Mouse (Mus musculus) CH12.LX (cell line): ENCODE results near the gene Exosc2. TPM values are rescaled to one million over a fixed set of nuclear protein-coding genes. Genes with fewer than 3 reads are reported as not detected.

Source experiments
- DNase-seq: peaks from one replicate; pipeline ENCODE4 v3.0.0-alpha.2; 2013; ENCODE audit errors: extremely low read depth
- H3K27ac ChIP-seq: 2 replicates; pipeline ENCODE4 v1.5.1; 2012; ENCODE audit warnings: low read depth, mild to moderate bottlenecking, control low read depth, moderate library complexity; ENCODE audit not compliant: insufficient read depth
- H3K27me3 ChIP-seq: replicated peaks from 2 replicates; pipeline ENCODE3; 2012; ENCODE audit warnings: inconsistent platforms
- H3K36me3 ChIP-seq, 2 experiments: replicated peaks in 1 of 2; 2 replicates each; pipeline versions ENCODE3 to v1.6.1; 2012; ENCODE audit warnings: inconsistent platforms in 1 of 2, low read length in 1 of 2, mild to moderate bottlenecking in 1 of 2, mixed read lengths in 1 of 2, moderate library complexity in 1 of 2; ENCODE audit not compliant: control insufficient read depth in 1 of 2, insufficient read depth in 1 of 2
- H3K4me1 ChIP-seq, 2 experiments: 2 replicates each; pipeline ENCODE4 v1.6.1; 2012; ENCODE audit warnings: inconsistent platforms in 1 of 2, moderate library complexity in 1 of 2; ENCODE audit not compliant: insufficient read depth in 2 of 2, control insufficient read depth in 1 of 2
- H3K4me2 ChIP-seq: 2 replicates; pipeline ENCODE4 v1.6.1; 2012; ENCODE audit warnings: low read depth, mild to moderate bottlenecking, control low read depth; ENCODE audit not compliant: poor library complexity, insufficient read depth, severe bottlenecking
- H3K4me3 ChIP-seq, 3 experiments: fragments of 150-350 bp in 1 of 3; sonication (generic) in 1 of 3; replicated peaks in 1 of 3; 2 replicates each; pipeline versions ENCODE3 to v1.5.1; 2011 to 2012; ENCODE audit warnings: low read depth in 2 of 3, low read length in 2 of 3, mild to moderate bottlenecking in 2 of 3, moderate library complexity in 2 of 3, control low read depth in 1 of 3, improper control_type of control experiment in 1 of 3, inconsistent platforms in 1 of 3, mixed read lengths in 1 of 3; ENCODE audit not compliant: poor library complexity in 1 of 3
- H3K79me2 ChIP-seq: replicated peaks from 2 replicates; pipeline ENCODE4 v1.6.1; 2012; ENCODE audit warnings: mild to moderate bottlenecking, moderate library complexity; ENCODE audit not compliant: control insufficient read depth, poor library complexity, insufficient read depth, severe bottlenecking; ENCODE audit errors: extremely low read depth
- H3K9ac ChIP-seq: 2 replicates; pipeline ENCODE4 v1.6.1; 2012; ENCODE audit warnings: low read depth, mild to moderate bottlenecking, control low read depth, moderate library complexity; ENCODE audit not compliant: insufficient read depth
- H3K9me3 ChIP-seq: replicated peaks from 2 replicates; pipeline ENCODE3; 2012; ENCODE audit warnings: low read length, inconsistent platforms, mixed read lengths
- BHLHE40 ChIP-seq: IDR thresholded peaks from 2 replicates; pipeline ENCODE4 v1.6.1; 2011; ENCODE audit warnings: mild to moderate bottlenecking, low read depth, low read length, improper control_type of control experiment
- CHD2 ChIP-seq: IDR thresholded peaks from 2 replicates; pipeline ENCODE4 v1.6.1; 2011; ENCODE audit warnings: low read length, improper control_type of control experiment
- CTCF ChIP-seq, 2 experiments: IDR thresholded peaks in 1 of 2; conservative IDR thresholded peaks in 1 of 2; 2 replicates each; pipeline ENCODE4 v1.5.1; 2011 to 2012; ENCODE audit warnings: low read depth in 2 of 2, low read length in 2 of 2, improper control_type of control experiment in 1 of 2, inconsistent platforms in 1 of 2, mild to moderate bottlenecking in 1 of 2, moderate library complexity in 1 of 2
- E2F4 ChIP-seq: IDR thresholded peaks from 2 replicates; pipeline ENCODE4 v1.6.1; 2011; ENCODE audit warnings: low read depth, low read length, improper control_type of control experiment; ENCODE audit not compliant: insufficient replicate concordance
- ELF1 ChIP-seq: IDR thresholded peaks from 2 replicates; pipeline ENCODE4 v1.6.1; 2014; ENCODE audit warnings: low read depth, mild to moderate bottlenecking, inconsistent platforms, low read length, improper control_type of control experiment
- EP300 ChIP-seq: IDR thresholded peaks from 2 replicates; pipeline ENCODE4 v1.6.1; 2011; ENCODE audit warnings: low read length, improper control_type of control experiment
- ETS1 ChIP-seq: conservative IDR thresholded peaks from 2 replicates; pipeline ENCODE4 v1.6.1; 2012; ENCODE audit warnings: low read depth, mild to moderate bottlenecking, inconsistent platforms, low read length, improper control_type of control experiment, moderate library complexity
- GABPA ChIP-seq: IDR thresholded peaks from 2 replicates; pipeline ENCODE4 v1.6.1; 2012; ENCODE audit warnings: low read depth, low read length, improper control_type of control experiment, inconsistent platforms; ENCODE audit not compliant: insufficient replicate concordance
- HCFC1 ChIP-seq: IDR thresholded peaks from 2 replicates; pipeline ENCODE4 v1.6.1; 2012; ENCODE audit warnings: low read depth, mild to moderate bottlenecking, inconsistent platforms, low read length, improper control_type of control experiment
- IRF4 ChIP-seq: IDR thresholded peaks from 2 replicates; pipeline ENCODE4 v1.6.1; 2014; ENCODE audit warnings: low read depth, mild to moderate bottlenecking, inconsistent platforms, low read length, improper control_type of control experiment
- JUN ChIP-seq: IDR thresholded peaks from 2 replicates; pipeline ENCODE4 v1.6.1; 2011; ENCODE audit warnings: low read depth, mild to moderate bottlenecking, low read length, improper control_type of control experiment, moderate library complexity; ENCODE audit not compliant: insufficient read depth
- JUND ChIP-seq: conservative IDR thresholded peaks from 2 replicates; pipeline ENCODE4 v1.6.1; 2011; ENCODE audit warnings: low read depth, low read length, improper control_type of control experiment
- MEF2A ChIP-seq: IDR thresholded peaks from 2 replicates; pipeline ENCODE4 v1.6.1; 2014; ENCODE audit warnings: low read depth, mild to moderate bottlenecking, inconsistent platforms, low read length, improper control_type of control experiment, borderline replicate concordance
- MXI1 ChIP-seq: IDR thresholded peaks from 2 replicates; pipeline ENCODE4 v1.6.1; 2011; ENCODE audit warnings: mild to moderate bottlenecking, low read depth, low read length, improper control_type of control experiment
- NELFE ChIP-seq: IDR thresholded peaks from 2 replicates; pipeline ENCODE4 v1.6.1; 2011; ENCODE audit warnings: low read depth, low read length, improper control_type of control experiment
- NRF1 ChIP-seq: IDR thresholded peaks from 2 replicates; pipeline ENCODE4 v1.6.1; 2014; ENCODE audit warnings: low read depth, mild to moderate bottlenecking, inconsistent platforms, low read length, improper control_type of control experiment, moderate library complexity
- POLR2A ChIP-seq: IDR thresholded peaks from 2 replicates; pipeline ENCODE4 v1.6.1; 2011; ENCODE audit warnings: low read depth, mild to moderate bottlenecking, improper control_type of control experiment, low read length
- RCOR1 ChIP-seq: conservative IDR thresholded peaks from 2 replicates; pipeline ENCODE4 v1.6.1; 2012; ENCODE audit warnings: low read depth, mild to moderate bottlenecking, inconsistent platforms, low read length, improper control_type of control experiment
- TBP ChIP-seq: conservative IDR thresholded peaks from 2 replicates; pipeline ENCODE4 v1.6.1; 2011; ENCODE audit warnings: low read depth, low read length, improper control_type of control experiment
- TCF12 ChIP-seq: IDR thresholded peaks from 2 replicates; pipeline ENCODE4 v1.6.1; 2014; ENCODE audit warnings: low read depth, mild to moderate bottlenecking, inconsistent platforms, low read length, improper control_type of control experiment
- USF2 ChIP-seq: conservative IDR thresholded peaks from 2 replicates; pipeline ENCODE4 v1.6.1; 2011; ENCODE audit warnings: low read depth, low read length, improper control_type of control experiment
- ZC3H11A ChIP-seq: IDR thresholded peaks from 2 replicates; pipeline ENCODE4 v1.6.1; 2012; ENCODE audit warnings: low read depth, mild to moderate bottlenecking, inconsistent platforms, low read length, improper control_type of control experiment
- ZKSCAN1 ChIP-seq: IDR thresholded peaks from 2 replicates; pipeline ENCODE4 v1.6.1; 2012; ENCODE audit warnings: low read depth, inconsistent platforms, low read length, improper control_type of control experiment, borderline replicate concordance
- ZMIZ1 ChIP-seq: IDR thresholded peaks from 2 replicates; pipeline ENCODE4 v1.6.1; 2012; ENCODE audit warnings: low read depth, mild to moderate bottlenecking, inconsistent platforms, low read length, improper control_type of control experiment
- ZNF384 ChIP-seq: IDR thresholded peaks from 2 replicates; pipeline ENCODE4 v1.6.1; 2012; ENCODE audit warnings: low read depth, low read length, improper control_type of control experiment, inconsistent platforms
- dilution Hi-C: fragments of 300-500 bp; cut with MboI; formaldehyde crosslinking; loops from 2 replicates; pipeline ENCODE4 v1.14.3; 2020; ENCODE audit warnings: low sequenced_read_pairs; ENCODE audit not compliant: extremely low pct_unique_long_range_greater_than_20kb, extremely low pct_ligation_motif_present
- in situ Hi-C: fragments of 300-500 bp; cut with MboI; formaldehyde crosslinking; loops from 3 replicates; pipeline ENCODE4 v1.14.3; 2019; ENCODE audit warnings: low sequenced_read_pairs, low pct_ligation_motif_present, low pct_unique_long_range_greater_than_20kb, mixed read lengths
- polyA plus RNA-seq: library from polyadenylated mRNA; unstranded; fragments of >175 nt; gene quantifications from 2 replicates; pipeline ENCODE4 v1.2.1, GENCODE M21; 2012; ENCODE audit warnings: low read depth; ENCODE audit not compliant: insufficient read length
- total RNA-seq, 2 experiments: library from RNA; depleted of rRNA; stranded (reverse); fragments of 300-350 nt in 1 of 2; fragments of >200 nt in 1 of 2; gene quantifications; 2 replicates each; pipeline ENCODE4 v1.2.3; 2012 to 2014

The Exosc2 gene
- total and polyA plus RNA-seq, 3 experiments: 104 to 167 (median 110) TPM

- dilution Hi-C loops: no loop called here
- H3K4me3 ChIP-seq: no peak overlapping the region
- TF ChIP-seq HCFC1 (no peak), MEF2A (no peak)
- H3K36me3 ChIP-seq: peaks cover 5 to 41% of the 10 kb centered on the region in 2 experiments
- no peak overlapping the region for H3K9ac ChIP-seq
- no peaks in the 10 kb centered on the region for H3K79me2 ChIP-seq
- H3K4me1 ChIP-seq: no peaks in the 10 kb centered on the region
- no peak overlapping the region for H3K27ac ChIP-seq
- no peak for DNase-seq
- H3K27me3 ChIP-seq: no peaks in the 10 kb centered on the region
- H3K4me2 ChIP-seq: no peak overlapping the region
- in situ Hi-C loops: no loop called here
- H3K9me3 ChIP-seq: no peaks in the 10 kb centered on the region
These were observed 35.4 kb downstream of the Exosc2 start for GRCm38 (mm10) chr2:31705914-31706313.

GRCm38 (mm10) chr2:31706531-31706930 is 36.0 kb downstream of the Exosc2 start:
- no peak for DNase-seq
- TF ChIP-seq ETS1: no peak
- no peak for TF ChIP-seq USF2
- no peak for TF ChIP-seq BHLHE40
- TF ChIP-seq NRF1: no peak
- no peak for TF ChIP-seq E2F4
- TF ChIP-seq EP300: no peak
- no peak for TF ChIP-seq TCF12
- TF ChIP-seq ZKSCAN1: no peak
- in situ Hi-C loops: no loop called here

GRCm38 (mm10) chr2:31712716-31713115 is 42.2 kb downstream of the Exosc2 start:
- Histone ChIP-seq H3K9ac (no peak overlapping the region), H3K4me2 (no peak overlapping the region), H3K36me3 (peaks cover 0 to 46% of the 10 kb centered on the region in 2 experiments), H3K27me3 (no peaks in the 10 kb centered on the region), H3K4me1 (peaks cover 0 to 6% of the 10 kb centered on the region in 2 experiments; a peak in 2 of 4 replicates), H3K79me2 (no peaks in the 10 kb centered on the region)
- in situ Hi-C loops: no loop called here
- no peak for DNase-seq
- TF ChIP-seq E2F4 (no peak), ZMIZ1 (no peak), POLR2A (no peak), GABPA (no peak), MEF2A (no peak), BHLHE40 (no peak), IRF4 (no peak), ZC3H11A (no peak), JUN (no peak), RCOR1 (no peak), TBP (no peak), ZKSCAN1 (no peak), CHD2 (no peak), EP300 (no peak), ELF1 (no peak), ZNF384 (no peak), NELFE (no peak), JUND (no peak), CTCF (conservative IDR thresholded peaks at IDR 0.05 in 1 of 2, IDR thresholded peaks at IDR 0.05 in 1 of 2; ENCODE audit: low read depth in 2 of 2, low read length in 2 of 2) (no peak), MXI1 (no peak)
- TF ChIP-seq, all 38 proteins: peak for 0
- no peak overlapping the region for H3K27ac ChIP-seq
- H3K9me3 ChIP-seq: no peaks in the 10 kb centered on the region
- H3K4me3 ChIP-seq: no peak overlapping the region
- dilution Hi-C loops: no loop called here

More at GRCm38 (mm10) chr2:31706531-31706930, 36.0 kb downstream of the Exosc2 start:
- Histone ChIP-seq H3K4me3 (no peak overlapping the region), H3K4me2 (no peak overlapping the region), H3K4me1 (no peaks in the 10 kb centered on the region), H3K79me2 (no peaks in the 10 kb centered on the region), H3K9me3 (no peaks in the 10 kb centered on the region), H3K9ac (no peak overlapping the region), H3K27me3 (no peaks in the 10 kb centered on the region), H3K27ac (no peak overlapping the region), H3K36me3 (peaks cover 5 to 40% of the 10 kb centered on the region in 2 experiments)
- dilution Hi-C loops: no loop called here
